Mouse (Mus musculus) T-helper 17 cell (primary cell): ENCODE data around the gene B3gat3.

Experiments used
- in situ Hi-C, 2 experiments: fragments of 300-600 bp; cut with MboI, MseI; formaldehyde crosslinking; loops; 1 replicate in 1 of 2; 2 replicates in 1 of 2; pipeline ENCODE4 v1.15.1; 2025; ENCODE audit warnings: high pct_unique_total_duplicates in 2 of 2

B3gat3 gene

DNA sequence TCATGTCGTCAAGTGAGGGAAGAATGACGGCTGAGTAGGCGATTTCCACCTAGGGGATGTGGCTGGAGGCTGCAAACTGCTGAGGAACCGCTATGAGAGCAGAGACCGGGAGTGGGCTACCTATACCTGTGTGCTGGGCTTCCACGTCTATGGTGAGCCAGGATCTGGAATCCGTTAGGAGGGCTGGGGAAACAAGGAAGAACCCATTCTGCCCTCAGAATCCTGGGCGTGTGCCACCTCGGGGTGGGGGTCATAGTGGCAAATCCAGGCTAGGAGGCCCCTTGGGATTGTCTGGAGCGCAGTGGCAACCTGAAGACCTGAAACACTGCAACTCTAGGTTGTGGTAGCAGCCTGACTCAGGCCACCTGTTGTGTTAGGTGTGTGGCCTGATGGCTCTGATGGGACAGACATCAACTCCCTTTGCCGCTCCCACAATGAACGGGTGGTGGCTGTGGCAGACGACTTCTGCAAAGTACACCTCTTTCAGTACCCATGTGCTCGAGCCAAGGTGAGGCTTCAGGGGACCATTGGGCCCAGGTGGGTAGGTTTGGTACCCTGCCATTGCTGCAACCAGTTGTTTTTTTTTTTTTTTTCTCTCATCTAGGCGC lies 20.5 kb downstream of the B3gat3 start:
- in situ Hi-C loops, result loop anchor here in 1 of 2 experiments (5.0 kb wide), 1 partner anchor 48 kb away; the partner anchor contains the start of gene Ints5

DNA sequence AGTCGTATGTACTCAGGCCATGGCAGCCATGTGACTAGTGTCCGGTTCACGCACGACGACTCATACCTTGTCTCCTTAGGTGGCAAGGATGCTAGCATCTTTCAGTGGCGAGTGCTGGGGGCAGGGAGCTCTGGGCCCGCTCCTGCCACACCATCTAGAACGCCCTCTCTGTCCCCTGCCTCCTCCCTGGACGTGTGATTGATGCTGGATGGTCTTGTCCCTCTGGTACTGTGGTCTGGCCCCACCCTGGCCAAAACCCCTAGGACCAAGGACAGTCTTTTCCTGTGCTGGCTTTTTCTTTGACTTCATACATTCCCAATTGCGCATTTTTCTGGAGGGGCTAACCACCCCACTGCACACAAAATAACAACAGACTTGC lies 21.0 kb downstream of the B3gat3 start:
- in situ Hi-C loops, result loop anchor here in 1 of 2 experiments (5.0 kb wide), 1 partner anchor 49 kb away; the partner anchor contains the start of gene Ints5

DNA sequence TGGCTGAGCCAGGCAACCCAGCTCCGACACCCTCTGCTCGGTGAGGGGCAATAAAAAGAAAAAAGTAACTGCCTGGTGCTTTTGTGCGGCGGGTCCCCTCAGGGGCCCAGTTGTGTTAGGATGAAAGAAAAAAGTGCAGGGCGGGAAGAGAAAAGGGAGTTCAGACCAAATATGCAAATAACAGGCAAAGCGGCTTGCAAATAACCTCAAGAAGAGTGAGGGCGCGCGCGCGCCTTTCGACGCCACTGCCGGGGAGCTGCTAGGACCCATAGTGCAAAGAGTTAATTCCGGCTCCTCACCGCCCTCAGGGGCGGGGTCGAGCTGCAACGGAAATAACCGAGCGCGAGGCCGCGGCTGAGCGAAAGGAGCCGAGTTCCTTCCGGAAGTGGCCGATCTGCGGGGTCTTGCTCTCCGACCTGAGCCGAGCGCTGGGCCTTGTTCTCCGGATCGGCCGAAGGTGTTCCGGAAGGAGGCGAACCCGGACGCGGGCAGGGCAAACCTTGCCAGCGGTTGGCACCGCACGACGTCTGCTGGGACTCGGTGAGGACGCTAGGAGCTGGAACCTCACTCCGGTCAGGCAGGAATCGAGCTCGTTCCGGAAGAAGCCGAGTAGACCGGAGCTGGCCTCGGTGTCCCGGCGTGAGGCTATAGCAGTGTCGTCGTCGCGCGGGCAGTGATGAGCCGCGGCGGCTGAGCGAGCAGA lies 21.5 kb downstream of the B3gat3 start, which contains the start of gene Mta2:
Gene Mta2 (plus strand): TSS at position 361 of the 703 bp plus-strand sequence.
- in situ Hi-C loops, result loop anchor here in 1 of 2 experiments (5.0 kb wide), 1 partner anchor 49 kb away; the partner anchor contains the start of gene Ints5

DNA sequence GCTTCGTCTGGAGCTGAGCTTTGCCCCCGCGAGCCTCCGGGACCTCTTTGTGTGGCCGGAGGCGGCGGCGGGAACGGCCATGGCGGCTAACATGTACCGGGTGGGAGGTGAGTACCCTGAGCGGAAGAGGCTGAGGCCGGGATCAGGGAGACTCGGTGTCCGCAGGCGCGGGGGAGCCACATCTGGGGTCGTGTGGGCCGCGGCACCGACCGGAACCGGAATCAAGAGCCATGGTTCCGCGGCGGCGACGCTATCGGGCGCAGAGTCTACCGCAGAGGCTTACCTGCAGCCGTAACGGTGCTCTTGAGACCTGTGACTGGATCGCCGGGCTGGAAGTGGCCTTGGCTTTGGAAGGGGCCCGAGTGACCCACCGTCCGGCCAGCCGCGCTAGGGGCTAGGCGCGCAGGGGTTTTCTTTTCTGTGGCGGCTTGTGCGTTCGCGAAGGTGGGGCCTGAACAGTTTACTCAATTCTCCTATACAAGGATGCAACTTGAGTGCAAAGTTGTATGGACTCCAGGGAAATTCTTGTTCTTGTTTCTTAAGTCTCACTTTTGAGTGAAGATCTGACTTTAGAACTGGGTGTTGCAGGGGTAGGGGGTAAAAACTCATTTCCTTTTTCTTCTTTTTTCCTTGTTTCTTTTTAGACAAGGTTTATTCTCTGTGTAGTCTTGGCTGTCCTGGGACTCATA lies 22.2 kb downstream of the B3gat3 start:
- in situ Hi-C loops, result loop anchor here in 1 of 2 experiments (5.0 kb wide), 1 partner anchor 50 kb away; the partner anchor contains the start of gene Ints5

DNA sequence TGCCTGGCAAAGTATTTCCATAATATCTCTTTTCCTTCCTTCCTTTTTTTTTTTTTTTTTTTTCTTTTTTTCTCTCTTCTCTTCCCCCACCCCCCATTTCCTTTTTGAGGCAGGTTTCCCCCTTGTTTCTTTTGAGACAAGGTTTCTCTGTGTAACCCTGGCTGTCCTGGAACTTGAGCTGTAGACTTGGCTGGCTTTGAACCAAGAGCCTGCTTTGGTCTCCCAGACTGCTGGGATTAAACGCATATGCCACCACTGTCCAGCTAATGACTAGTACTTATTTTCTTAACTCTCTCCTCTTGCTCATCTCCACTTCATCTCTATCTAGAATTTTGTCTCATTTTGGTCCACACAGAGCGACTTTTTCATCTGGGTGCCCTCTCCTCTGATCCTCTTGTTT lies 22.9 kb downstream of the B3gat3 start:
- in situ Hi-C loops, result loop anchor here in 1 of 2 experiments (5.0 kb wide), 1 partner anchor 51 kb away; the partner anchor contains the start of gene Ints5

DNA sequence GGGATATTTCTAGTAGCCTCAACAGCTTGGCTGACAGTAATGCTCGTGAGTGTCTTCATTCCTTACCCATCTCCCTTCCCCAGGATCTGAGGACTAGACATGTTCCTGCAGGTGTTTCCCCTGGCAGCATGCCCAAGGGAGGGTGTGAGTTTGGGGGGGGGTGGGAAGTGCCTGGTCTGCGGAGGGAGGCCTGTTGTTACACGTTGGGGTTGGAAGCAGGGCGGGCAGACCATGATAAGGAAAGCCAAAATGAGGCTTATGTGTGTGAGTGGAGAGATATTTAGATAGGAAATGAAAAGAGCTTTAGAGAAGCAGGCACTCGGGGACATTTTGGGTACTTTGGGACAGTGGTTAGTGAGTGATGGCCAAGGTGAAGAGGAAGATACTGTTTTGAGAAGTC lies 23.9 kb downstream of the B3gat3 start:
- in situ Hi-C loops, result loop anchor here in 1 of 2 experiments (5.0 kb wide), 1 partner anchor 52 kb away; the partner anchor contains the start of gene Ints5

DNA sequence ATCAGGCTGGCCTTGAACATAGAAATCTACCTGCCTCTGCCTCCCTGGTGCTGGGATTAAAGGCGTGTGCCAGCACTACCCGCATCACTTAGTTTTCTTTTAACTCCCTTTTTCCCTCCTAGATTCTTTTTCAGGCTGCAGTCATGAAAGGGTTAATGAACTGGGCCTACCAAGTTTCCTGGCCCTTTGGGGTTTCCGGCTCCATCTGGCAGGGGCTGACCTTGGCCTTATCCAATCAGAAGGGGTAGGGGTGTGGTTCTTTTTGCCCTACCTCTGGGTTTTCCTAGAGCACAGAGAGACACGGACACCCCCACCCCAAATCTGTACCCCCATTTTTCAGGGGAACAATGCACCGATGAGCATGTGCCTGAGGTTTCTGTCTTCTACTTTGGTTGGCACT lies 24.6 kb downstream of the B3gat3 start:
- in situ Hi-C loops, result loop anchor here in 1 of 2 experiments (5.0 kb wide), 1 partner anchor 52 kb away; the partner anchor contains the start of gene Ints5

DNA sequence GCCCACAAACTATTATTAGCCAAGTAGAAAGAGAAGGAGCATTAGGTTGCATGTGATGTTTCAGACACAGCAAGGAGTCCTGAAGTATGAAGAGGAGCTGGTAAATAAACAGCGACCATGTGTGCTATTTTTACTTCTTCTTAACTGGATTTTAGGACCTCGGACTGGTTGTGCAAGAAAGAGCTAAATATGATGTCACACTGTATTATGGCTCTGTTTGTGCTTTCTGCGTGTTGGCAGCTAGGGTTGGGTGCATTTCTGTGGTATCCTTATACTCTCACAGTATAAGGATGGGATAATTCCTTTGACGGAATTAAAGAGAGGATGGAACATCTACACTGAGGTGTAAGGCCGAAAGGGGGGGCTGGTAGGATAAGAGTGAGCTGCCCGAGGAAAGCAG lies 25.1 kb downstream of the B3gat3 start:
- in situ Hi-C loops, result no loop called here

DNA sequence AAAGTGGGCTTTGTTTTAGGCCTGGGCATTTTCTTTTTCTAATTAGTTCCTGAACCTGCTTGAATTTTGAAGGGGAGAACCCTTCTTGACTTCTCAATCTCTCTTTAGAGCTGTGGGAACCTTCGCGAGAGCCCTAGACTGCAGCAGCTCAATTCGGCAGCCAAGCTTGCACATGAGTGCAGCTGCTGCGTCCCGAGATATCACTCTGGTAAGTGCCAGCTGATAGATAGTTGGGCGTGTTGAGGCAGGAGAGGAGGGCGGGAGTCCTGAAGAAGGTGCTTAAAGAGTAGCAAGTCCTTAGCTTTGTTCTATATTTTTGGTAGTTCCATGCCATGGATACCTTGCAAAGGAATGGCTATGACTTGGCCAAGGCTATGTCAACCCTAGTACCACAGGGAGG lies 26.8 kb downstream of the B3gat3 start:
- in situ Hi-C loops, result no loop called here

DNA sequence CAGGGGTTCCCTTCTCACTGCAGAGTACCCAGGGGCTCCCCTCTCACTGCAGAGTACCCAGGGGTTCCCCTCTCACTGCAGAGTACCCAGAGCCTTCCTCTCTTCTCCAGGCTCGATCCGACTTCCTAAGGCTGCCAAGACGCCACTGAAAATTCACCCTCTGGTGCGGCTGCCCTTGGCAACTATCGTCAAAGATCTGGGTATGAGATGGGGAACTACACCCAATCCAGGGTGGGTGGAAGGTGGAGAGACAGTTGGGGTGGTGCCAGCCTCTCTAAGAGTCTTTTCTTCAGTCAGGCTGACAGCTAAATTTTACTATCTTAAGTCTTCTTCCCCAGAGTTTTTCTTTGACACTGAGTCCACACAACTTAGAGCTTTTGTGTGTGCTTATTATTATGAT lies 30.0 kb downstream of the B3gat3 start:
- in situ Hi-C loops, result no loop called here

DNA sequence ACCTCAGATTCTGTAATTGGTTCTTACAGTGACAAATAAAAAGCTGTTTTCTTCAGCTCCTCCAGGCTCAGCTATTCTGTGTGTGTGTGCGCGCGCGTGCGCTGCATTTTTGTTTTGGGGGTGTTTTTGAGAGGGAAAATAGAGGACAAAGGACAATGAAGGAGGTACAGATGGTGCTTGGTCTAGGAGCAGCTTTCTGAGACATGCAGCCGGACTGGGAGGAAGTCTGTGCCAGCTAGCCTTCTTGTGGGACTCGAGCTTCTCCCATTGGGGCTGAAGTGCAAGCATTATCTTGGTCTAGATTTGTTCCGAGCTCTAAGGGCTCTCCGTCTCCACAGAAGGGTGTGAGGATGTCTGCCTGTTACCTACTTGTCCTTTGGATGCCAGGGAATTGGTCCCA lies 32.1 kb downstream of the B3gat3 start:
- in situ Hi-C loops, result no loop called here

DNA sequence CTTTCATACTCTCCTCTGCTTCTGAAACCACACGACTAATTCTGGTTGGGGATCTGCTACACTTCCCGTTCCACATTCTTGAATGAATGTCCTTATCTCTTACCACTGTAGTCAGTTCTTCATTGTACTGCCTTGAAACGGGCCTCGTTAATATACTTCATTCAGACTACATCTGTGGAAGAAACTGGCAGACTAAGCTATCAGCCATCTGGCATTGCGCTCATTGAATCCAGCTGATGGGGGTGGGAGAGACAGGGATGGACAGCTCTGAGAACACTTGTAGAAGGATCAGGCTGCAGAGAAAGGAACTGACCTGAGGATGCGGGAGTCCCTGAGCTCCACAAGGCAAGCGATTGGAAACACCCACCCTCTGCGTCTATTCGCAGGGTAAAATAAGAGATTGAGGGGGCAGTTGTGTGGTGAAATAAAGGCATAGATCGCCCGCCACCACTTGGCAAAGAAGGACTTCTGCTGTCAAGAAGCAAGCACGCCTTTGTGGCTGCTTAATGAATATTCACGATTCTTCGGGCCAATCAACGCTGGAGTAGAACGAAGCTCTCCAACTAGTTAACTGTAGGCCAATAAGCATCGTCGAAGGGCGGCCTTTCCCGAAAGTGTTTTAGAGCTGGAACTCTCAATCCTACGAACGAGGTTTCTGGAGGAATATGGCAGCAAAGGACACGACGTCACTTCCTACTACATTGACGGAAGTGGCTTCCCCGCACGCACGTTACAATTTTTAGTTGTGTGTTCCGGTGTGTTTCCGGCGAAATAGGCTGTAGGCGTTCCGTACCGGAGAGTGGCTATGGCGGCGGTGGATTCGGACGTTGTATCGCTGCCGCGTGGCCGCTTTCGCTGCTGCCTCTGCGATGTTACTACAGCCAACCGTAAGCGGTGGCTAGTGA lies 33.2 kb downstream of the B3gat3 start, which contains the start of gene Tut1:
Gene Tut1 (plus strand): TSS at position 713 of the 905 bp plus-strand sequence.
- in situ Hi-C loops, result no loop called here

DNA sequence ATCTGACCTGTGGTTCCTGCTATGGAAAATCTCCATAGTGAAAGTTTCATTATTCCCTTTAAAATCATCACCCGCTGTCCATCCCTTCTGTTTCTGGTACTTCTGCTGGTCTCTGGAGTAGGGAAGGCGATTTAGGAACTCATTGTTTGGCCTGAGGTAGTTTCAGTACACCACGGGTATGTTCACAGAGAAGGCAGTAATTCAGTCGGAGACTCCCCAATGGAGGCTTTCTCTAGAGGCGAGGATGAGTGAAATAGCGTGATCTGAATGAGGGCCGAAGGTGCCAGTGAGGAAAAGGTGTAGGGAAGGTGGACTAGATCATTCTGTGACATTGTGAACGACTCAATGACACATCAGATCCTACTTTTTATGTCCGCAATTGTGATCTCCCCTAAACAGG lies 34.0 kb downstream of the B3gat3 start:
- in situ Hi-C loops, result no loop called here

DNA sequence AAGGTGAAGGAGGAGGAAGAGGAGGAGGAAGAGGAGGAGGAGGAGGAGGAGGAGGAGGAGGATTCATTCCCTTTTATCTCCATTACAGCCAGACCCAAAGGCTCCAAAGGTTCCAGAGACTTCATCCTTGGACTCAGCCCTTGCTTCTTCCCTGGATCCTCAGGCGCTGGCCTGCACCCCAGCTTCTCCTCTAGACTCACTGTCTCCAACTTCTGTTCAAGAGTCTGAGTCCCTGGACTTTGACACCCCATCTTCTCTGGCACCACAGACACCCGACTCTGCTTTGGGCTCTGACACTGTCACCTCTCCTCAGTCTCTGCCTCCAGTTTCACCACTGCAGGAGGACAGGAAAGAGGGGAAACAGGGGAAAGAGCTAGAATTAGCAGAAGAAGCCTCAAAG lies 42.1 kb downstream of the B3gat3 start:
- in situ Hi-C loops, result no loop called here

DNA sequence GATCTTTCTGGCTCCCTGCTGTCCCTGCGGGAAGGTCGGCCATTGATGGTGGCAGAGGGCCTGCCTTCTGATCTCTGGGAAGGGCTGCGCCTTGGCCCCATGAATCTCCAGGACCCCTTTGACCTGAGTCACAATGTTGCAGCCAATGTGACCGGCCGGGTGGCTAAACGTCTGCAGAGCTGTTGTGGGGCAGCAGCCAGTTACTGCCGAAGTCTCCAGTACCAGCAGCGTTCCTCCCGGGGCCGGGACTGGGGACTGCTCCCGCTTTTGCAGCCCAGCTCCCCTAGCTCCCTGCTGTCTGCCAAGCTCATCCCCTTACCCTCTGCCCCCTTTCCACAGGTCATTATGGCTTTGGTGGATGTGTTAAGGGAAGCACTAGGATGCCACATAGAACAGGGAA lies 44.9 kb downstream of the B3gat3 start:
- in situ Hi-C loops, result no loop called here

DNA sequence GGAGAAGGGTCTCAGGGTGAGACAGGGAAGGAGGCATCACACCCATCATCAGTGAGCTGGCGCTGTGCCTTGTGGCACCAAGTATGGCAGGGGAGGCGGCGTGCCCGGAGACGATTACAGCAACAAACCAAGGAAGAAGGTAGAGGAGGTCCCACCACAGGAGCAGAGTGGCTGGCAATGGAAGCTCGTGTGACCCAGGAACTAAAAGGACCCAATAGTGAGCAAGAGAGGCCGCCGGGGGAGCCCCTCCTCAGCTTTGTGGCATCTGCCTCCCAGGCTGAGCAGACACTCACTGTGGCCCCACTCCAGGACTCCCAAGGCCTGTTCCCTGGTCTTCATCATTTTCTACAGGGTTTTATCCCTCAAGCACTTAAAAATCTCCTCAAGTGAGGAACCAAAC lies 45.6 kb downstream of the B3gat3 start:
- in situ Hi-C loops, result no loop called here

DNA sequence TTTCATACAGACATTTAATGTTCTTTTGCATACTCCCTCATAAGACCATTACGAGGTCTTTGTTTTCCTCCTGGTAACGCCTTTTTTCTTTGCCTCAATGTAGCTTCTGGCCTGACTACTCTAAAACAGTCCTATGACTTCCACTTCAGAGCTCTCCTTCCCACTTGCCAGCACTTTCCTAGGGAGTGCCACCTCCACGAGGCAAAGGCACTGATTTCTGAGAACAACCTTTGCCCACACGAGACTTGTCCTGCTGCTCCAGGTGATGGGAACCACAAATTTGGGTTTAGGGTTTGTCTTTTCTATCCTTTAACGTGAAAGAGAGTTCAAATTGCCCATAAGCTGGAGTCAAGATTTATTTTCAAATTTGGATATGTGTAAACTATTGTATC lies 46.0 kb downstream of the B3gat3 start:
- in situ Hi-C loops, result no loop called here

DNA sequence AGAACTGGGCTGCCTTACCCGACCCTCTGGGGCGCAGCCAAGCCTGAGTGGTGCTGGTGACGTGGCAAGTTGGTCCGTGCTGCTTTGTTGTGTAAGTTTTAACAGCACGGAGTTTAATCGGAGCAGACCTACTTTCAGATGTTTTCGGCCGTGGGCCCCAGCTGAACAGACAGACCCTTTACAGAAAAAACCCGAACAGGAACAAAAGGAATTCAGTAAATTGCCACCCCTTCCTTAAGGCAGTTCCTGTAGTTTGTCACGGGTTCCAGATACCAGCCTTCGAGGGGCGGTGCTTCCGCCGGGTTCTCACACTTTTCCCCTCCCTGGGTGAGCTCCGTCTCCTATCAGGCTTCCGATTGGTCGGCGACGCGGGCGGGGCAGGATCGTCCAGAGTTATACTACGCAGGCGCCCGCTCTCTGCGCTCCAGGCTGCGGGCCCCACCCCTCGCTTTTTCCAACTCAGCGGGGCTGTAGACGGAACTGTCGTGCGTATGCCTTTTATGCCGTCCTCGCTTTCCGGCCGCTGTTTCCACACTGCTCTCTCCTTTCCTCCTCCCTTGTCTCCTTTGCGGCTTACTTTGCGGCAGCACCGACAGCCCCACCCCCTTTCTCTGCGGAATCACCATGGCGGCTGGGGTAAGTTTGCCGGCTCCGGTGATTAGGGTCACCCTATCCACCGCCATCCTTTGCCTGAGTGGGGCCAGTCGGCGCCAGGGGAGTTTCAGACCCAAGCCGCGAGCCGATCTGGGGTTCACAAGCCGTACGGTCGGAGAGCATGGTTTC lies 46.6 kb downstream of the B3gat3 start, which contains the start of gene Eef1g:
Gene Eef1g (plus strand): TSS at position 452 of the 783 bp plus-strand sequence.
- in situ Hi-C loops, result no loop called here

DNA sequence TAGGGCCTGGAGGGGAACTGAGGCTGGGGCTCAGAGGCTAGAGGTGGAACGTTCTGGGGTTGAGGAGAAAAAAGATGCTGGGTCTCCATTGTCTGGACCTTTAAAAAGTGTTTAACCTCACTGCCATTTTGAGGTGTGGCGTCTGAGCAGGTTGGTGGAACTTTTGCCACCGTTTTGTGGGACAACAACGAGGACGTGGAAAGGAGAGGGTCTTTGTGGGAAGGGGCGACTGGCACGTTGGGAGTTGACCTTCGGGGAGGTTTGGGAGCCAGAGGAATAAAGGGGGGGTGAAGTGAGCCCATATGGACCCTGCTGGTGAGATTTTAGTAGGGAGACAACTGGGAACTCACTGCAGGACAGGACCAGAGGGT lies 47.2 kb downstream of the B3gat3 start:
- in situ Hi-C loops, result no loop called here

DNA sequence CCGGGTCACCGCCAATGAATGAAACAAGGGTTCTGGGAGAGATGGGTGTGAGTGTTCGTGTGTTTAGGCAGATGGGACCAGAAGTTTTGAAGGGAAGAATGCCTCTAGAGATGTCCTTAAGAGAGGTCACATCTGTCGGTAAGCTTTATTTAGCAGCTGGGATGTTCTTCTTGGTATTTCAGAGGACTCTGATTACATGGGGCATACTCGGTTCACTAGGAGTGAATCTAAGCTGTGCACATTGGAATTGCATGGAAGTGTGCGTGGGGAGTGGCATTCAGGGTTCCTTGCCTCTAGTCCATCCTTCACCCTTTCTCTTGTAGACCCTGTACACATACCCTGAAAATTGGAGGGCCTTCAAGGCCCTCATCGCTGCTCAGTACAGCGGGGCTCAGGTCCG lies 47.7 kb downstream of the B3gat3 start:
- in situ Hi-C loops, result no loop called here
